Mouse (Mus musculus) embryonic facial prominence, embryonic 14.5 days (tissue): Measurements from ENCODE around the gene Plagl2. TPM values are rescaled to one million over a fixed set of nuclear protein-coding genes. Genes with fewer than 3 reads are reported as not detected.
"Not testable (repeated sequence)": the region's sequence is repeated elsewhere in the genome, so short reads cannot be mapped to it uniquely, and the experiment has no call there.

Experiments
- ATAC-seq: fragments of 200-750 bp; cut with Nextera tagmentation; 2 replicates; pipeline ENCODE4 v1.8.0; 2017; ENCODE audit warnings: low read depth, moderate number of reproducible peaks, moderate TSS enrichment
- DNase-seq: peaks from one replicate; pipeline ENCODE4 v3.0.0-alpha.2; 2015; ENCODE audit warnings: low spot score
- H3K27ac ChIP-seq: fragments of 300-500 bp; sonication (generic); replicated peaks from 2 replicates; pipeline ENCODE4 v1.5.1; 2014; ENCODE audit warnings: low read depth, mild to moderate bottlenecking, low read length, moderate library complexity
- H3K27me3 ChIP-seq: fragments of 300-500 bp; sonication (generic); replicated peaks from 2 replicates; pipeline ENCODE4 v1.6.1; 2014; ENCODE audit warnings: low read length; ENCODE audit not compliant: control insufficient read depth, insufficient read depth
- H3K36me3 ChIP-seq: fragments of 300-500 bp; sonication (generic); 2 replicates; pipeline ENCODE4 v1.6.1; 2014; ENCODE audit warnings: low read length, mixed read lengths; ENCODE audit not compliant: control insufficient read depth, insufficient read depth
- H3K4me1 ChIP-seq: fragments of 300-500 bp; sonication (generic); 2 replicates; pipeline ENCODE4 v1.6.1; 2014; ENCODE audit warnings: antibody characterized with exemption, low read length; ENCODE audit not compliant: control insufficient read depth, insufficient read depth
- H3K4me2 ChIP-seq: fragments of 300-500 bp; sonication (generic); 2 replicates; pipeline ENCODE4 v1.6.1; 2014; ENCODE audit warnings: low read depth, mild to moderate bottlenecking, low read length, moderate library complexity, mixed read lengths
- H3K4me3 ChIP-seq: fragments of 300-500 bp; sonication (generic); 2 replicates; pipeline ENCODE4 v1.5.1; 2014; ENCODE audit warnings: low read depth, mild to moderate bottlenecking, low read length
- H3K9ac ChIP-seq: fragments of 300-500 bp; sonication (generic); 2 replicates; pipeline ENCODE4 v1.6.1; 2014; ENCODE audit warnings: low read depth, mild to moderate bottlenecking, low read length, moderate library complexity, mixed read lengths
- H3K9me3 ChIP-seq: fragments of 300-500 bp; sonication (generic); 2 replicates; pipeline ENCODE4 v1.6.1; 2016; ENCODE audit warnings: low read length; ENCODE audit not compliant: control insufficient read depth
- WGBS: fragments of 180-500 bp; shearing (Covaris S2); extraction: QIAGEN DNeasy Blood & Tissue Kit; methylation state at CpG from one replicate; pipeline ENCODE4 v1.1.7; 2014; 5-methylcytosine and 5-hydroxymethylcytosine counted together
- polyA plus RNA-seq: library from polyadenylated mRNA; unstranded; fragments of >200 nt; fragmentation: Nextera tagmentation; extraction: Ambion mirVana; gene quantifications from 2 replicates; pipeline ENCODE4 v1.2.1, GENCODE M21; 2014

The Plagl2 gene
- polyA plus RNA-seq, 1 experiment from 2014 or later: 21.4 TPM

GRCm38 (mm10) chr2:153274200-153274918 is 33.1 kb upstream of the Plagl2 start:
- not testable (repeated sequence) for ATAC-seq, H3K36me3 ChIP-seq

GRCm38 (mm10) chr2:153270231-153270915 is 29.1 kb upstream of the Plagl2 start:
- peak; percentile 48 for ATAC-seq
- not testable (repeated sequence) for H3K27me3 ChIP-seq, H3K27ac ChIP-seq, H3K4me1 ChIP-seq, H3K9ac ChIP-seq, H3K9me3 ChIP-seq, DNase-seq, H3K4me3 ChIP-seq, H3K4me2 ChIP-seq
- H3K36me3 ChIP-seq: peaks cover 18% of the 10 kb centered on the region
- 70% methylated on average over 8 of the region's 8 CpGs for WGBS

More at GRCm38 (mm10) chr2:153274200-153274918, 33.1 kb upstream of the Plagl2 start:
- H3K27me3 ChIP-seq, H3K4me1 ChIP-seq, H3K27ac ChIP-seq, H3K4me3 ChIP-seq, H3K4me2 ChIP-seq, DNase-seq, H3K9me3 ChIP-seq, H3K9ac ChIP-seq: not testable (repeated sequence)
- WGBS: 67% methylated on average over 6 of the region's 6 CpGs

GRCm38 (mm10) chr2:153267331-153267730 is 26.1 kb upstream of the Plagl2 start:
- H3K4me3 ChIP-seq: no peak overlapping the region
- no peak for DNase-seq
- 86% methylated on average over 2 of the region's 2 CpGs for WGBS
- H3K4me1 ChIP-seq: no peaks in the 10 kb centered on the region
- ATAC-seq: no peak
- H3K9me3 ChIP-seq: no peaks in the 10 kb centered on the region
- no peaks in the 10 kb centered on the region for H3K27me3 ChIP-seq
- H3K4me2 ChIP-seq: no peak overlapping the region
- H3K36me3 ChIP-seq: peaks cover 41% of the 10 kb centered on the region
- H3K27ac ChIP-seq: no peak overlapping the region
- no peak overlapping the region for H3K9ac ChIP-seq

- ATAC-seq: no peak
- Histone ChIP-seq H3K4me1 (no peaks in the 10 kb centered on the region), H3K9me3 (no peaks in the 10 kb centered on the region), H3K4me3 (no peak overlapping the region), H3K4me2 (no peak overlapping the region), H3K36me3 (peaks cover 55% of the 10 kb centered on the region), H3K27me3 (no peaks in the 10 kb centered on the region), H3K27ac (no peak overlapping the region), H3K9ac (no peak overlapping the region)
- WGBS: 85% methylated on average over 7 of the region's 7 CpGs
- DNase-seq: no peak
Measured at GRCm38 (mm10) chr2:153263053-153263452, 21.8 kb upstream of the Plagl2 start.

- 68% methylated on average over 3 of the region's 3 CpGs for WGBS
- no peak overlapping the region for H3K27ac ChIP-seq
- no peak overlapping the region for H3K4me2 ChIP-seq
- no peaks in the 10 kb centered on the region for H3K4me1 ChIP-seq
- ATAC-seq: no peak
- H3K9me3 ChIP-seq: no peaks in the 10 kb centered on the region
- no peak overlapping the region for H3K4me3 ChIP-seq
- DNase-seq: no peak
- peaks cover 33% of the 10 kb centered on the region for H3K36me3 ChIP-seq
- H3K9ac ChIP-seq: no peak overlapping the region
- no peaks in the 10 kb centered on the region for H3K27me3 ChIP-seq
Measured at GRCm38 (mm10) chr2:153259864-153260674, 18.8 kb upstream of the Plagl2 start.

GRCm38 (mm10) chr2:153259030-153259863 is 18.0 kb upstream of the Plagl2 start:
- no peaks in the 10 kb centered on the region for H3K4me1 ChIP-seq
- H3K27ac ChIP-seq: no peak overlapping the region
- H3K9me3 ChIP-seq: no peaks in the 10 kb centered on the region
- DNase-seq: no peak
- ATAC-seq: no peak
- no peak overlapping the region for H3K9ac ChIP-seq
- no peaks in the 10 kb centered on the region for H3K27me3 ChIP-seq
- H3K4me3 ChIP-seq: no peak overlapping the region
- 79% methylated on average over 12 of the region's 12 CpGs for WGBS
- no peak overlapping the region for H3K4me2 ChIP-seq
- H3K36me3 ChIP-seq: peaks cover 34% of the 10 kb centered on the region

- WGBS: 91% methylated on average over 2 of the region's 2 CpGs
- Histone ChIP-seq H3K4me3 (no peak overlapping the region), H3K36me3 (peaks cover 32% of the 10 kb centered on the region), H3K4me1 (no peaks in the 10 kb centered on the region), H3K9ac (no peak overlapping the region), H3K4me2 (no peak overlapping the region), H3K27ac (no peak overlapping the region), H3K9me3 (no peaks in the 10 kb centered on the region), H3K27me3 (no peaks in the 10 kb centered on the region)
- no peak for DNase-seq
- no peak for ATAC-seq
Measured at GRCm38 (mm10) chr2:153256604-153257003, 15.4 kb upstream of the Plagl2 start.

- H3K36me3 ChIP-seq: peaks cover 67% of the 10 kb centered on the region
- ATAC-seq: no peak
Measured at GRCm38 (mm10) chr2:153249751-153250150, 8.5 kb upstream of the Plagl2 start.

More at GRCm38 (mm10) chr2:153249751-153250150, 8.5 kb upstream of the Plagl2 start:
- WGBS: 89% methylated on average over 5 of the region's 5 CpGs
- Histone ChIP-seq H3K4me1 (no peaks in the 10 kb centered on the region), H3K4me3 (no peak overlapping the region), H3K4me2 (no peak overlapping the region), H3K27me3 (no peaks in the 10 kb centered on the region), H3K9ac (no peak overlapping the region), H3K9me3 (no peaks in the 10 kb centered on the region), H3K27ac (no peak overlapping the region)
- DNase-seq: no peak
